Mouse (Mus musculus): ENCODE measurements around the gene Slc24a2. TPM values are rescaled to one million over a fixed set of nuclear protein-coding genes. Genes with fewer than 3 reads are reported as not detected.
A peak's percentile ranks its signal among the peaks of the same experiment; 100 is the strongest.

Slc24a2 gene
- total and polyA plus RNA-seq, 2 experiments from 2014 or later, result 2.4 to 10.0 TPM

DNA sequence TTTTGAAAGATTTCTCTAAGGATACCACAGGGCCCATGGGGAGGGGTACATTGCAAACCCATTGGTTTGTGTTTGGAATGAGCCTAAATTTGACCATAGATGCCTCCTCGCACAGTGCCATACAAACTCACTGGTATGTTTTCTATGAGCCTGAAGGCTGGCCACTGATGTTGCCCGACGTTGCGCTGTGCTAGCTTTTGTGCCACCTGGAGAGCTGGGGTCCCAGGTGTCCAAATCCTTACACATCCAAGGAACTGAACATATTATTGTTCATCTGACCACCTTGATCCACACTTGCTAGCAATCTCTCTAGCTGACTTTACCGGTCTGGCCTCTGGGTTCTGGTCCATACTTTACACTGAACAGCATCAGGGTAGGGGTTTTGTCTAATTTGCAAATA, 177.4 kb downstream of the Slc24a2 start:
- no peak for TF ChIP-seq CTCF (IDR thresholded peaks at IDR 0.05; ENCODE audit: low read depth)
- no peak overlapping the region for H3K9ac ChIP-seq
- H3K27me3 ChIP-seq (ENCODE audit: insufficient read depth, low read length), result no peaks in the 10 kb centered on the region
- DNase-seq (no peak), ATAC-seq (no peak)
- no peaks in the 10 kb centered on the region for H3K9me3 ChIP-seq (ENCODE audit: low read length)
- WGBS, result 94% methylated on average over 5 of the region's 5 CpGs
- H3K27ac ChIP-seq (ENCODE audit: low read depth, low read length), result no peak overlapping the region
- no peaks in the 10 kb centered on the region for H3K36me3 ChIP-seq (ENCODE audit: insufficient read depth)
- no peaks in the 10 kb centered on the region for H3K4me1 ChIP-seq (ENCODE audit: insufficient read depth)
- no peak overlapping the region for H3K4me3 ChIP-seq (ENCODE audit: low read depth, low read length)
- no peak overlapping the region for H3K4me2 ChIP-seq (ENCODE audit: low read depth)

DNA sequence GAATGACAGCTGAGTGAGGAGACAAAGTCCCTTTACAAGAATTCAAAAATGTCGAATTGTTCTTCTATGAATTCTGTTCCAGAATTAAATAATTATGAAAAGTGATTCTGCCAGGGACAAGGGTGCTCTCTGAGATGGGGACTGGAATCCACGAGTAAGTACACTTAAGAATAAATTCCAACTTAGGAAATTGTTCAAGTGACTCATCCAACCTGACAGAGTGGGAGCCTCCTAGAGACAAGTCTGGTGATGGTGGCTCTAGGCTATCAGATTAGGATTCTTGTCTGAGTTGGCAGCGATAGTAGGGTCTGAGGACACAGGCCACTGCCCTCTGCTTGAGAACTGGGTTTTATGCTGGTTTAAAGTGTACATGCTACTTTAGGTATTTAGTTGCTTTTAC, 181.2 kb downstream of the Slc24a2 start:
- Histone ChIP-seq H3K9me3 (ENCODE audit: low read length) (no peaks in the 10 kb centered on the region), H3K36me3 (ENCODE audit: insufficient read depth) (no peaks in the 10 kb centered on the region), H3K9ac (no peak overlapping the region), H3K27me3 (ENCODE audit: insufficient read depth, low read length) (no peaks in the 10 kb centered on the region), H3K4me2 (ENCODE audit: low read depth) (no peak overlapping the region), H3K4me1 (ENCODE audit: insufficient read depth) (no peaks in the 10 kb centered on the region), H3K27ac (ENCODE audit: low read depth, low read length) (no peak overlapping the region), H3K4me3 (ENCODE audit: low read depth, low read length) (no peak overlapping the region)
- DNase-seq (no peak), ATAC-seq (no peak)
- TF ChIP-seq CTCF (IDR thresholded peaks at IDR 0.05; ENCODE audit: low read depth), result no peak
- 76% methylated on average over 3 of the region's 3 CpGs for WGBS

DNA sequence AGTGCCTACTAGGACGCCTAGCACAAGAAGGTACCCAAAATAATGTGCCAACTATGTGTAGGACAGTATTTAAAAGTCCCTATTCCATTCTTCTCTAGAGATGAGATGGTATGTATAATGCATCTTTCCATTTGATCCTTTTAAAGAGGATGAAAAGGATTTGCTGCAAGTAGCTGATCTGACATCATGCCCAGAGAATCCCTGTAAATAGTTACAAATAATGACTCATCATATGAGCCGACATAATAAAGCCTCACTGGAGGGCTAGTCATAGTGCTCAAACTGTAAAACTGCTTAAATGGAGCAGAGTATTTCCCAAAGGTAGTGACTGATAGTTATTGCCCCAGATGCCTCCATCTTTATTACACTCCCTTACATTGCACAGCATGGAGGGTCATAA, 183.1 kb downstream of the Slc24a2 start:
- Histone ChIP-seq H3K4me3 (ENCODE audit: low read depth, low read length) (no peak overlapping the region), H3K9ac (no peak overlapping the region), H3K27ac (ENCODE audit: low read depth, low read length) (no peak overlapping the region), H3K9me3 (ENCODE audit: low read length) (no peaks in the 10 kb centered on the region), H3K27me3 (ENCODE audit: insufficient read depth, low read length) (no peaks in the 10 kb centered on the region), H3K4me2 (ENCODE audit: low read depth) (no peak overlapping the region), H3K36me3 (ENCODE audit: insufficient read depth) (no peaks in the 10 kb centered on the region), H3K4me1 (ENCODE audit: insufficient read depth) (no peaks in the 10 kb centered on the region)
- no peak for DNase-seq
- no peak for ATAC-seq
- no peak for TF ChIP-seq CTCF (IDR thresholded peaks at IDR 0.05; ENCODE audit: low read depth)
- WGBS, result 83% methylated on average over 2 of the region's 2 CpGs

DNA sequence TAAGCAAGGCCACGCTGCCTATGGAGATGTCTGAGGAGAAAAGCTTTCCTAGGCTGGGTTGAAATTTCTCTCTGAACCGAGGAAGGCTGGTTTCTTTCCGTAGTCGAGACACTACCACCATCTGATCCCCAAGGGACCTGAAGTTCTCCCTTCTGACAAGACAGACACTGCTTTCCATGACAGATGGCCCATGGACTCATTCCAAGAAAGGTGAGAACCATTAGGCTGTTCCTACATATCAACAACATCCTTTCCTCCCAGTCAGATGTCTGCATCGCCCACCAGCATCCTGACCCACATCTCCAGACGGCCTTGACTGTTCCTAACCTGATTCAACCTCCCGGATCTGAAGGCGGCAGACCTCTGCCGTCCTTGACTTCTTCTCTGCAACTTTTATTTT, 187.0 kb downstream of the Slc24a2 start:
- no peaks in the 10 kb centered on the region for H3K9me3 ChIP-seq (ENCODE audit: low read length)
- TF ChIP-seq CTCF (IDR thresholded peaks at IDR 0.05; ENCODE audit: low read depth), result no peak
- no peak overlapping the region for H3K27ac ChIP-seq (ENCODE audit: low read depth, low read length)
- no peaks in the 10 kb centered on the region for H3K27me3 ChIP-seq (ENCODE audit: insufficient read depth, low read length)
- 84% methylated on average over 9 of the region's 9 CpGs for WGBS
- H3K4me1 ChIP-seq (ENCODE audit: insufficient read depth), result no peaks in the 10 kb centered on the region
- no peaks in the 10 kb centered on the region for H3K36me3 ChIP-seq (ENCODE audit: insufficient read depth)
- H3K4me3 ChIP-seq (ENCODE audit: low read depth, low read length), result no peak overlapping the region
- DNase-seq (no peak), ATAC-seq (no peak)
- no peak overlapping the region for H3K4me2 ChIP-seq (ENCODE audit: low read depth)
- H3K9ac ChIP-seq, result no peak overlapping the region

DNA sequence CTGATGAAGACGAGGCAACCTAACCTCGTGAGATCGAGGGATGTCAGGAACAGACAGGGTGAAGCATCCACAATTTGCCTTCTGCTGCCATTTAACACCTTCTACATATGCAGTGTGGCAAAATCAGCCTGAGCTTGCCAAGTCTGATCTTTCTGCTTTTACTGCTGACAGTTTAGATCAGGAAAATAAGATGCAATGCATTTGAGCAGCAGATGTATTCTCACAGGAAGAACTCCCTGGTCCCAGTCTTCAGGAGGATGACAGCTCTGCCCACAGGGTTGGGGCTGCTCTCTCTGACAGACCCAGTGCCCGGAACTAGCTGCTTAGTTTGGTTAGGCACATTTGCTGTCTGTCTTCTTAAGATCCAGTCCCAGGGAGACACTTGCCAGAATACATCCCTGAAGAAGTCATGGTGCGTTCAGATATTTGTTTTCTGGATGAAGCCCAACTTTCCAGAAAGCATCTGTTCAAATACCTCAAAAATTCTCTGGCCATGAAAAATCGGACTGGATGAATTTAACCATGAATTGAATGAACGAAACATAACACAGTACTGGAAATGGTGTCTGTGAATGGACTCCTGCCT, 188.8 kb downstream of the Slc24a2 start:
- Histone ChIP-seq H3K36me3 (ENCODE audit: insufficient read depth) (no peaks in the 10 kb centered on the region), H3K4me2 (ENCODE audit: low read depth) (no peak overlapping the region), H3K4me3 (ENCODE audit: low read depth, low read length) (no peak overlapping the region), H3K9me3 (ENCODE audit: low read length) (no peaks in the 10 kb centered on the region), H3K9ac (no peak overlapping the region), H3K27ac (ENCODE audit: low read depth, low read length) (peak overlapping the region; percentile 24), H3K4me1 (ENCODE audit: insufficient read depth) (no peaks in the 10 kb centered on the region), H3K27me3 (ENCODE audit: insufficient read depth, low read length) (no peaks in the 10 kb centered on the region)
- ATAC-seq (peak; percentile 85), DNase-seq (peak; percentile 71)
- WGBS, result 45% methylated on average over 7 of the region's 7 CpGs
- no peak for TF ChIP-seq CTCF (IDR thresholded peaks at IDR 0.05; ENCODE audit: low read depth)

DNA sequence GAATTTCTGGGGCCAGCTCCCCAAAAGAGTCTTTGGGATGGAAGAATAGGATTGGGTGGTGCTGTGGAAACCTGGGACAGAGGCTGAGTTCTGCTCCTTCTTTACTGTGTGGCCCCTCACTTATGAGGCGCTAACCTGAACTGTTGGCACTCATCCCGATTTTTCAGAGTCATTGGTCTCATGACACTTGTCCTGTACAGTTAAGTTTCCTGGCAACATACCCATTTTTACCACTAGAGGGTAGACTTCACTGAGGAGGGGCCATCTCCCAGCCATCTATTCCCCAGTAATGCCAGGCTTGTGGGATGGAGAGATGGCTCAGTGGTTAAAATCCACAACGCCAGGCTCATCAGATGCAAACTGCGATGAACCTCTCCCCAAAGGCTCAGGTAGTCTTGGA, 192.7 kb downstream of the Slc24a2 start:
- Histone ChIP-seq H3K4me1 (ENCODE audit: insufficient read depth) (no peaks in the 10 kb centered on the region), H3K9ac (no peak overlapping the region), H3K27ac (ENCODE audit: low read depth, low read length) (no peak overlapping the region), H3K4me3 (ENCODE audit: low read depth, low read length) (no peak overlapping the region), H3K9me3 (ENCODE audit: low read length) (no peaks in the 10 kb centered on the region), H3K27me3 (ENCODE audit: insufficient read depth, low read length) (no peaks in the 10 kb centered on the region), H3K4me2 (ENCODE audit: low read depth) (no peak overlapping the region), H3K36me3 (ENCODE audit: insufficient read depth) (no peaks in the 10 kb centered on the region)
- TF ChIP-seq CTCF (IDR thresholded peaks at IDR 0.05; ENCODE audit: low read depth), result peak; percentile 63
- WGBS, result 66% methylated on average over 4 of the region's 4 CpGs
- DNase-seq (no peak), ATAC-seq (no peak)

DNA sequence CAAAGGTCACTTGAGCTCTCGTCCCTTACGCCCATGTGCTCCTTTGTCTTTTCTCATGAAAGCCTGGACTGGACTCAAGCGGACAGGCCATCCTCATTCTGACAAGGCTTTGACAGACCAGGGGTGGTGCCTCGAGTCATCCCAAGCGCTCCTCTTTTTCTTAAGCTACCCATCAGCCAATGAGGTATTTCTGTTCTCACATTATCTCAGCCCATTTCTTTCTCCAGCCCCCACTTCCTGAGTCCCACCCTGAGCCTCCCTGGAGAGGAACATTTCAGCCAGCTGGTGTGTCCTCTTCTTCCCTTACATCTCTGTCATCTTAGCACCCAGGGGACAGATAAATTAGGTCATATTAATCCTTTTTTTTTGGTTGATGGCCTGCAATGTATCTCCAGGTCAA, 193.8 kb downstream of the Slc24a2 start:
- Histone ChIP-seq H3K9ac (no peak overlapping the region), H3K36me3 (ENCODE audit: insufficient read depth) (no peaks in the 10 kb centered on the region), H3K9me3 (ENCODE audit: low read length) (no peaks in the 10 kb centered on the region), H3K27me3 (ENCODE audit: insufficient read depth, low read length) (no peaks in the 10 kb centered on the region), H3K4me2 (ENCODE audit: low read depth) (no peak overlapping the region), H3K4me1 (ENCODE audit: insufficient read depth) (no peaks in the 10 kb centered on the region), H3K27ac (ENCODE audit: low read depth, low read length) (no peak overlapping the region), H3K4me3 (ENCODE audit: low read depth, low read length) (no peak overlapping the region)
- ATAC-seq, result no peak
- 76% methylated on average over 5 of the region's 5 CpGs for WGBS
- no peak for TF ChIP-seq CTCF (IDR thresholded peaks at IDR 0.05; ENCODE audit: low read depth)
- no peak for DNase-seq
